Mouse (Mus musculus): ENCODE measurements around the gene Ssbp2. TPM values are rescaled to one million over a fixed set of nuclear protein-coding genes. Genes with fewer than 3 reads are reported as not detected.

The Ssbp2 gene
- polyA plus RNA-seq, 1 experiment from 2014 or later = 119 TPM

- H3K4me2 ChIP-seq (ENCODE audit: low read depth, low read length) = no peak overlapping the region
- H3K4me3 ChIP-seq (replicated peaks; ENCODE audit: low read length) = no peak overlapping the region
Observed at GRCm38 (mm10) chr13:91616876-91617275, 156.8 kb downstream of the Ssbp2 start.

DNA sequence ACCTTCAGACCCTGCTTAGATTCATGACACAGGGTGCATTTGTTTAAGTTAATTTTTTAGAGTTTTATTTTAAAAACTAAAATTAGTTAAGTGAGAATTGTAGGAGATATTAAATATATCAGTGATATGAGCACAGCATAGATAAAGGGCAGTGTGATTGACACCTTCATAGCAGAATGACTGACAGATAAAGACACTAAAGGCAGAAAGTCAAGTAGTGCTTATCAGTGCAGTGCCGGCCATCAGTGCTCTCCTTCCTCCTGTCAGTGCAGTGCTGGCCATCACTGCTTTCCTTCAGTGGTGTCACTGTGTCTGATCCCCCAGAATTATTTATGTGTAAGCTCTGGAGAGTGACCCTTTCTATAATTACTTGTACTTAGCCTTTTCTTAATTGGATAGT, 159.3 kb downstream of the Ssbp2 start:
- ATAC-seq (ENCODE audit: insufficient read depth, low FRiP score) = no peak

More at GRCm38 (mm10) chr13:91616876-91617275, 156.8 kb downstream of the Ssbp2 start:
- ATAC-seq (ENCODE audit: insufficient read depth, low FRiP score) = no peak
- no peak overlapping the region for H3K27ac ChIP-seq (ENCODE audit: low read length)
- WGBS = 84% methylated on average over 5 of the region's 5 CpGs
- no peaks in the 10 kb centered on the region for H3K27me3 ChIP-seq (ENCODE audit: control insufficient read depth, insufficient read depth, low read length)
- H3K4me1 ChIP-seq (ENCODE audit: control insufficient read depth, insufficient read depth, low read length) = no peaks in the 10 kb centered on the region
- H3K9ac ChIP-seq (ENCODE audit: low read length) = no peak overlapping the region
- H3K36me3 ChIP-seq (ENCODE audit: control insufficient read depth, insufficient read depth, low read length) = no peaks in the 10 kb centered on the region
- no peaks in the 10 kb centered on the region for H3K9me3 ChIP-seq (replicated peaks; ENCODE audit: control insufficient read depth, low read length)

DNA sequence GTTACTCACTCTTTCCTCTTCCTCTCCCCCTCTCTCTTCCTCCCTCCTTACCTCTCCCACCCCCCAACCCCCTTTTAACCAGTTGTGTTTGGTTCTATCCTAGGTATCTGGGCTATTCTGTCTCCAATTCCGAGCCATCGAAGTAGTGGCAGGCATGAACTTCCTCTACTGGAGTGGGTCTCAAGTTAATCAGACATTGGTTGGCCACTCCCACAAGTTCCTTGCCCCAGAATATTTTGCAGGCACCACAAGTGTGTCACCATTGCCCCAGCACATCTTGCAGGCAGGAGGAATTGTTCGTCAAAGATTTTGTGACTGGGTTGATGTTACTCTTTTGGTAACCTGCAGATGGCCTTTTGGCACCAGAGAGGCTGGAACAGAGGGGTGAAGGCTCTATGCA, 160.5 kb downstream of the Ssbp2 start:
- H3K4me3 ChIP-seq (replicated peaks; ENCODE audit: low read length) = no peak overlapping the region
- H3K27ac ChIP-seq (ENCODE audit: low read length) = no peak overlapping the region
- H3K9me3 ChIP-seq (replicated peaks; ENCODE audit: control insufficient read depth, low read length) = no peaks in the 10 kb centered on the region
- no peak overlapping the region for H3K9ac ChIP-seq (ENCODE audit: low read length)
- no peak for ATAC-seq (ENCODE audit: insufficient read depth, low FRiP score)
- 0 out of 2 replicates have a peak, but pooled peaks cover 4% of the 10 kb centered on the region for H3K36me3 ChIP-seq (ENCODE audit: control insufficient read depth, insufficient read depth, low read length)
- no peaks in the 10 kb centered on the region for H3K4me1 ChIP-seq (ENCODE audit: control insufficient read depth, insufficient read depth, low read length)
- H3K4me2 ChIP-seq (ENCODE audit: low read depth, low read length) = no peak overlapping the region
- WGBS = 92% methylated on average over 3 of the region's 3 CpGs
- H3K27me3 ChIP-seq (ENCODE audit: control insufficient read depth, insufficient read depth, low read length) = no peaks in the 10 kb centered on the region

More for the DNA sequence above, 159.3 kb downstream of the Ssbp2 start:
- H3K27me3 ChIP-seq (ENCODE audit: control insufficient read depth, insufficient read depth, low read length) = no peaks in the 10 kb centered on the region
- H3K36me3 ChIP-seq (ENCODE audit: control insufficient read depth, insufficient read depth, low read length) = 0 out of 2 replicates have a peak, but pooled peaks cover under 1% of the 10 kb centered on the region
- H3K4me3 ChIP-seq (replicated peaks; ENCODE audit: low read length) = no peak overlapping the region
- H3K4me1 ChIP-seq (ENCODE audit: control insufficient read depth, insufficient read depth, low read length) = no peaks in the 10 kb centered on the region
- 40% methylated on average over 1 of the region's 1 CpGs for WGBS
- no peaks in the 10 kb centered on the region for H3K9me3 ChIP-seq (replicated peaks; ENCODE audit: control insufficient read depth, low read length)
- no peak overlapping the region for H3K27ac ChIP-seq (ENCODE audit: low read length)
- H3K4me2 ChIP-seq (ENCODE audit: low read depth, low read length) = no peak overlapping the region
- H3K9ac ChIP-seq (ENCODE audit: low read length) = no peak overlapping the region

GRCm38 (mm10) chr13:91631291-91631799, 171.3 kb downstream of the Ssbp2 start:
- H3K9me3 ChIP-seq (replicated peaks; ENCODE audit: control insufficient read depth, low read length) = no peaks in the 10 kb centered on the region
- H3K4me1 ChIP-seq (ENCODE audit: control insufficient read depth, insufficient read depth, low read length) = no peaks in the 10 kb centered on the region
- no peak overlapping the region for H3K4me3 ChIP-seq (replicated peaks; ENCODE audit: low read length)
- H3K36me3 ChIP-seq (ENCODE audit: control insufficient read depth, insufficient read depth, low read length) = no peaks in the 10 kb centered on the region
- no peaks in the 10 kb centered on the region for H3K27me3 ChIP-seq (ENCODE audit: control insufficient read depth, insufficient read depth, low read length)
- no peak for ATAC-seq (ENCODE audit: insufficient read depth, low FRiP score)
- no peak overlapping the region for H3K9ac ChIP-seq (ENCODE audit: low read length)
- 70% methylated on average over 9 of the region's 9 CpGs for WGBS
- no peak overlapping the region for H3K27ac ChIP-seq (ENCODE audit: low read length)
- H3K4me2 ChIP-seq (ENCODE audit: low read depth, low read length) = no peak overlapping the region

GRCm38 (mm10) chr13:91634123-91634522, 174.0 kb downstream of the Ssbp2 start:
- Histone ChIP-seq H3K4me2 (ENCODE audit: low read depth, low read length) (no peak overlapping the region), H3K27me3 (ENCODE audit: control insufficient read depth, insufficient read depth, low read length) (no peaks in the 10 kb centered on the region), H3K9me3 (replicated peaks; ENCODE audit: control insufficient read depth, low read length) (no peaks in the 10 kb centered on the region), H3K4me3 (replicated peaks; ENCODE audit: low read length) (no peak overlapping the region), H3K4me1 (ENCODE audit: control insufficient read depth, insufficient read depth, low read length) (no peaks in the 10 kb centered on the region), H3K36me3 (ENCODE audit: control insufficient read depth, insufficient read depth, low read length) (no peaks in the 10 kb centered on the region), H3K27ac (ENCODE audit: low read length) (no peak overlapping the region), H3K9ac (ENCODE audit: low read length) (no peak overlapping the region)
- 47% methylated on average over 7 of the region's 7 CpGs for WGBS
- no peak for ATAC-seq (ENCODE audit: insufficient read depth, low FRiP score)

DNA sequence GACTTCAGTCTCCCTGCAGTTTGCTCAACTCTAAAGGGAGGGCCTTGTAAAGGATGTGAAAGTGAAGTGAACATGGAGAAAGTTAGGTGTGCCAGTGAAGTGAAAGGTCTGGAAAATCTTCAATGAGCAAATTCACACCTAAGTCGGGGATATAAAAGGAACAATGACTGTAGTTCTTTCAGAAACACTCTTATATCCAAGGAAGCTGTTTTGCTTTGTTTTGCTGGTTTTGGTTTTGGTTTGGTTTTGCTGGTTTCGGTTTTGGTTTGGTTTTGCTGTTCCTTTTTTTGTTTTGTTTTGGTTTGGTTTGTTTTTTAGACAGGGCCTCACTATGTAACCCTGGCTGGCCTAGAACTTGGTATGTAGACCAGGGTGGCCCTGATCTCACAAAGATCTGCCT, 175.9 kb downstream of the Ssbp2 start:
- Histone ChIP-seq H3K36me3 (ENCODE audit: control insufficient read depth, insufficient read depth, low read length) (no peaks in the 10 kb centered on the region), H3K27ac (ENCODE audit: low read length) (no peak overlapping the region), H3K4me1 (ENCODE audit: control insufficient read depth, insufficient read depth, low read length) (0 out of 2 replicates have a peak, but pooled peaks cover 2% of the 10 kb centered on the region), H3K4me2 (ENCODE audit: low read depth, low read length) (no peak overlapping the region), H3K9me3 (replicated peaks; ENCODE audit: control insufficient read depth, low read length) (no peaks in the 10 kb centered on the region), H3K27me3 (ENCODE audit: control insufficient read depth, insufficient read depth, low read length) (no peaks in the 10 kb centered on the region), H3K9ac (ENCODE audit: low read length) (no peak overlapping the region), H3K4me3 (replicated peaks; ENCODE audit: low read length) (no peak overlapping the region)
- WGBS = 72% methylated on average over 2 of the region's 2 CpGs
- ATAC-seq (ENCODE audit: insufficient read depth, low FRiP score) = no peak

DNA sequence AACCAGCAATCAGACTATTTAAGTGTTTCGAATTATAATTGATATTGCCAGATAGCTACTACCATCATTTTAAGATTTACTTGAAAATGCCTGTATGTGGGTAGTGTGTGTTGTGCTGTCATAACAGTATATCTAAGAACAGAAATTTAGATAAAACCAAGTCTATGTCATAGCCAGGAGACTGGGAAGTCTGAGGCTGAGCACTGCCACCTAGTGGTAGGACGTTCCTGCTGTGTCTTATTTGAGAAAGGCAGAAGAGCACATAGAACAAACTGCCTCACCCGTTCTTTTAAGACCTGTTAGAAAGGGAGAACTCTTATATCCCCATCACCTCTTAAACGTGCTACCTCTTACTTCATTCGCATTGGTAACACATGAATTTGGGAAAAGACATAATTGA, 176.7 kb downstream of the Ssbp2 start:
- no peak for ATAC-seq (ENCODE audit: insufficient read depth, low FRiP score)
- WGBS = 16% methylated on average over 5 of the region's 5 CpGs

DNA sequence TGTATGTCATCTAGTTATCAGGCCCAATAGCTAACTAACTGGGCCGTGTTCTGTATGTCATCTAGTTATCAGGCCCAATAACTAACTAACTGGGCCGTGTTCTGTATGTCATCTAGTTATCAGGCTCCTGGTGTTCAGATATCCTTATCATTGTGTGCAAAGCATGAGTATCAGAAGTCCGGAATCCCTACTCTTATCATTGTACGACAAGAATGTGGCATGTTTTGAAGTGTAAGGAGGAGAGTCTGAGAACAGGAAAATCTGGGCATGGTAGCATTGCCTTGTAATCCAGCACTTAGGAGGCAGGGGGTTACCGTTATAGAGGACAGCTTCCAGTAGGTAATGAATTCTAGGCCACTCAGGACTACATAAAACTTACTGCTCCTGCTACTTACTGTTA, 178.8 kb downstream of the Ssbp2 start:
- WGBS = 70% methylated on average over 5 of the region's 5 CpGs
- H3K4me1 ChIP-seq (ENCODE audit: control insufficient read depth, insufficient read depth, low read length) = 0 out of 2 replicates have a peak, but pooled peaks cover 2% of the 10 kb centered on the region
- H3K36me3 ChIP-seq (ENCODE audit: control insufficient read depth, insufficient read depth, low read length) = no peaks in the 10 kb centered on the region

More for the DNA sequence above, 176.7 kb downstream of the Ssbp2 start:
- Histone ChIP-seq H3K4me3 (replicated peaks; ENCODE audit: low read length) (no peak overlapping the region), H3K27me3 (ENCODE audit: control insufficient read depth, insufficient read depth, low read length) (no peaks in the 10 kb centered on the region), H3K9ac (ENCODE audit: low read length) (no peak overlapping the region), H3K27ac (ENCODE audit: low read length) (no peak overlapping the region), H3K9me3 (replicated peaks; ENCODE audit: control insufficient read depth, low read length) (no peaks in the 10 kb centered on the region), H3K36me3 (ENCODE audit: control insufficient read depth, insufficient read depth, low read length) (no peaks in the 10 kb centered on the region), H3K4me2 (ENCODE audit: low read depth, low read length) (no peak overlapping the region), H3K4me1 (ENCODE audit: control insufficient read depth, insufficient read depth, low read length) (0 out of 2 replicates have a peak, but pooled peaks cover 2% of the 10 kb centered on the region)

DNA sequence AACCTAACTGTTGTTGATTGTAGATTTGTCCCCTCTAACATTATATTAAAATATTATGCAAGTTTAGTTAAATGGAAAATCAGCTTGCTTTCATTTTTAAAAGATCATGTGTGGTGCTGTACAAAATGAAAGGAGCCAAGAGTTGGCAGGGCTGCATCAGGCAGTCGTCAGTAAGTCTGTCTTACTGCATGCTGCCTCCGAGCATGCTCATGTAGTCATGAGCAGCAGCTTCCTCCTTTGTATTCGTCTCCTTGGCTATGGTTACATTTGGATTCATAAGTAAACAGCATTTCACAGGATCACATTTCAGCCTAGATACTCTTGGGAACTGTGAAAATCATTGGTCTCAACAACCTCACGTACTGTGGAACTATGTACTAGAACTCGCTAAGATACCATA, 180.1 kb downstream of the Ssbp2 start:
- H3K27ac ChIP-seq (ENCODE audit: low read length) = no peak overlapping the region

More for the DNA sequence above, 178.8 kb downstream of the Ssbp2 start:
- no peak overlapping the region for H3K9ac ChIP-seq (ENCODE audit: low read length)
- H3K4me3 ChIP-seq (replicated peaks; ENCODE audit: low read length) = no peak overlapping the region
- no peak overlapping the region for H3K27ac ChIP-seq (ENCODE audit: low read length)
- no peaks in the 10 kb centered on the region for H3K27me3 ChIP-seq (ENCODE audit: control insufficient read depth, insufficient read depth, low read length)
- no peaks in the 10 kb centered on the region for H3K9me3 ChIP-seq (replicated peaks; ENCODE audit: control insufficient read depth, low read length)
- H3K4me2 ChIP-seq (ENCODE audit: low read depth, low read length) = no peak overlapping the region
- no peak for ATAC-seq (ENCODE audit: insufficient read depth, low FRiP score)

More for the DNA sequence above, 180.1 kb downstream of the Ssbp2 start:
- 54% methylated on average over 5 of the region's 5 CpGs for WGBS
- Histone ChIP-seq H3K27me3 (ENCODE audit: control insufficient read depth, insufficient read depth, low read length) (no peaks in the 10 kb centered on the region), H3K9me3 (replicated peaks; ENCODE audit: control insufficient read depth, low read length) (no peaks in the 10 kb centered on the region), H3K4me2 (ENCODE audit: low read depth, low read length) (no peak overlapping the region), H3K4me1 (ENCODE audit: control insufficient read depth, insufficient read depth, low read length) (0 out of 2 replicates have a peak, but pooled peaks cover 2% of the 10 kb centered on the region), H3K9ac (ENCODE audit: low read length) (no peak overlapping the region), H3K36me3 (ENCODE audit: control insufficient read depth, insufficient read depth, low read length) (no peaks in the 10 kb centered on the region), H3K4me3 (replicated peaks; ENCODE audit: low read length) (no peak overlapping the region)
- ATAC-seq (ENCODE audit: insufficient read depth, low FRiP score) = no peak

Measured in stomach, embryonic 16.5 days (tissue).